Mouse (Mus musculus) small intestine, adult 2 months (tissue): ENCODE measurements around the gene Pla2g7. TPM values are rescaled to one million over a fixed set of nuclear protein-coding genes. Genes with fewer than 3 reads are reported as not detected.
"Not testable (repeated sequence)": the region's sequence is repeated elsewhere in the genome, so short reads cannot be mapped to it uniquely, and the experiment has no call there.

Experiments
- H3K27ac ChIP-seq: fragments of 200-500 bp; 2 replicates; pipeline ENCODE4 v1.5.1; 2012; ENCODE audit warnings: low read depth, low read length, control low read depth, inconsistent platforms; ENCODE audit not compliant: insufficient read depth
- H3K27me3 ChIP-seq: fragments of 200-500 bp; 2 replicates; pipeline ENCODE4 v1.6.1; 2012; ENCODE audit warnings: mild to moderate bottlenecking, moderate library complexity, low read length, inconsistent platforms; ENCODE audit not compliant: control insufficient read depth, insufficient read depth
- H3K36me3 ChIP-seq: fragments of 200-500 bp; 2 replicates; pipeline ENCODE4 v1.6.1; 2012; ENCODE audit warnings: mild to moderate bottlenecking, low read length, control low read depth, inconsistent platforms; ENCODE audit not compliant: control insufficient read depth, insufficient read depth
- H3K4me1 ChIP-seq: fragments of 200-500 bp; 2 replicates; pipeline ENCODE4 v1.6.1; 2012; ENCODE audit warnings: low read length, inconsistent platforms, mixed read lengths; ENCODE audit not compliant: control insufficient read depth, insufficient read depth, insufficient read length
- H3K4me3 ChIP-seq: fragments of 200-500 bp; 2 replicates; pipeline ENCODE4 v1.5.1; 2012; ENCODE audit warnings: low read depth, mild to moderate bottlenecking, control low read depth, inconsistent platforms, low read length, moderate library complexity
- CTCF ChIP-seq: fragments of 200-500 bp; IDR thresholded peaks from 2 replicates; pipeline ENCODE4 v1.5.1; 2012; ENCODE audit warnings: low read depth, mild to moderate bottlenecking, control low read depth, inconsistent platforms, low read length, moderate library complexity, mixed read lengths; ENCODE audit not compliant: insufficient replicate concordance, insufficient read length; ENCODE audit errors: extremely low read depth
- POLR2A ChIP-seq: fragments of 200-500 bp; IDR thresholded peaks from 2 replicates; pipeline ENCODE4 v1.6.1; 2012; ENCODE audit warnings: low read depth, mild to moderate bottlenecking, control low read depth, inconsistent platforms, low read length, moderate library complexity
- WGBS: fragments of 180-500 bp; shearing (Covaris S2); methylation state at CpG from one replicate; pipeline ENCODE4 v1.1.7; 2018; 5-methylcytosine and 5-hydroxymethylcytosine counted together
- polyA plus RNA-seq: library from polyadenylated mRNA; depleted of rRNA; stranded (reverse); fragments of >200 nt; gene quantifications from 2 replicates; pipeline ENCODE4 v1.2.3, GENCODE M21; 2012; rRNA removed

The Pla2g7 gene
- 3.8 and 6.3 TPM in 2 replicates for polyA plus RNA-seq

- TF ChIP-seq POLR2A: no peak
- TF ChIP-seq CTCF: no peak
- Histone ChIP-seq H3K27ac (peak within 1 kb of the TSS; percentile 34), H3K36me3 (no peaks in the 10 kb centered on the region), H3K27me3 (no peaks in the 10 kb centered on the region), H3K4me1 (peaks cover 4% of the 10 kb centered on the region; the same call in 1 of the 2 replicates), H3K4me3 (peak within 1 kb of the TSS; percentile 53)
- 3% methylated on average over 34 of the region's 34 CpGs for WGBS
These were observed at the start of gene Pla2g7 for GRCm38 (mm10) chr17:43567992-43568888. Gene Pla2g7, plus strand, starts transcription at chr17:43568098.

GRCm38 (mm10) chr17:43518644-43519409 lies 49.1 kb upstream of the Pla2g7 start:
- H3K36me3 ChIP-seq: no peaks in the 10 kb centered on the region
- no peaks in the 10 kb centered on the region for H3K4me1 ChIP-seq
- H3K4me3 ChIP-seq: no peak overlapping the region
- WGBS: 19% methylated on average over 18 of the region's 18 CpGs
- TF ChIP-seq POLR2A (no peak), CTCF (peak; percentile 55; the same call in 1 of the 2 replicates)
- H3K27me3 ChIP-seq: no peaks in the 10 kb centered on the region
- H3K27ac ChIP-seq: no peak overlapping the region

- H3K27me3 ChIP-seq: no peaks in the 10 kb centered on the region
- no peak overlapping the region for H3K27ac ChIP-seq
- no peaks in the 10 kb centered on the region for H3K36me3 ChIP-seq
- no peak overlapping the region for H3K4me3 ChIP-seq
- H3K4me1 ChIP-seq: no peaks in the 10 kb centered on the region
- TF ChIP-seq POLR2A: no peak
- no peak for TF ChIP-seq CTCF
- 69% methylated on average over 3 of the region's 3 CpGs for WGBS
These were observed 47.7 kb upstream of the Pla2g7 start for GRCm38 (mm10) chr17:43520166-43520565.

- no peak overlapping the region for H3K4me3 ChIP-seq
- H3K27me3 ChIP-seq: no peaks in the 10 kb centered on the region
- H3K27ac ChIP-seq: no peak overlapping the region
- H3K36me3 ChIP-seq: no peaks in the 10 kb centered on the region
- TF ChIP-seq CTCF (no peak), POLR2A (no peak)
- WGBS: 96% methylated on average over 2 of the region's 2 CpGs
- H3K4me1 ChIP-seq: no peaks in the 10 kb centered on the region; the same call in 1 of the 2 replicates
These were observed 37.4 kb upstream of the Pla2g7 start for GRCm38 (mm10) chr17:43530507-43530906.

- Histone ChIP-seq H3K27ac (no peak overlapping the region), H3K4me1 (no peaks in the 10 kb centered on the region; the same call in 1 of the 2 replicates), H3K36me3 (no peaks in the 10 kb centered on the region), H3K27me3 (no peaks in the 10 kb centered on the region), H3K4me3 (no peak overlapping the region)
- WGBS: 93% methylated on average over 4 of the region's 4 CpGs
- TF ChIP-seq POLR2A (no peak), CTCF (no peak)
These were observed 36.7 kb upstream of the Pla2g7 start for GRCm38 (mm10) chr17:43531192-43531591.

GRCm38 (mm10) chr17:43534362-43535222 lies 33.3 kb upstream of the Pla2g7 start:
- Histone ChIP-seq H3K27ac (no peak overlapping the region), H3K36me3 (no peaks in the 10 kb centered on the region), H3K4me1 (no peaks in the 10 kb centered on the region; the same call in 1 of the 2 replicates), H3K27me3 (no peaks in the 10 kb centered on the region), H3K4me3 (peak overlapping the region; percentile 33)
- no peak for TF ChIP-seq CTCF
- no peak for TF ChIP-seq POLR2A
- 23% methylated on average over 23 of the region's 23 CpGs for WGBS

GRCm38 (mm10) chr17:43536841-43537240 lies 31.1 kb upstream of the Pla2g7 start:
- H3K4me3 ChIP-seq, H3K27ac ChIP-seq, H3K4me1 ChIP-seq: not testable (repeated sequence)

More at GRCm38 (mm10) chr17:43536841-43537240, 31.1 kb upstream of the Pla2g7 start:
- H3K27me3 ChIP-seq, H3K36me3 ChIP-seq: not testable (repeated sequence)
- 89% methylated on average over 6 of the region's 6 CpGs for WGBS
